Mouse (Mus musculus): ENCODE results near the gene Gpr88. TPM values are rescaled to one million over a fixed set of nuclear protein-coding genes. Genes with fewer than 3 reads are reported as not detected.

Gpr88 gene
- 1.3 TPM for polyA plus RNA-seq (2014; fragmentation: Illumina TruSeq; extraction: RNeasy Lipid Tissue Mini Kit (QIAGEN cat#74804); ENCODE audit: low read depth, low replicate concordance)

DNA sequence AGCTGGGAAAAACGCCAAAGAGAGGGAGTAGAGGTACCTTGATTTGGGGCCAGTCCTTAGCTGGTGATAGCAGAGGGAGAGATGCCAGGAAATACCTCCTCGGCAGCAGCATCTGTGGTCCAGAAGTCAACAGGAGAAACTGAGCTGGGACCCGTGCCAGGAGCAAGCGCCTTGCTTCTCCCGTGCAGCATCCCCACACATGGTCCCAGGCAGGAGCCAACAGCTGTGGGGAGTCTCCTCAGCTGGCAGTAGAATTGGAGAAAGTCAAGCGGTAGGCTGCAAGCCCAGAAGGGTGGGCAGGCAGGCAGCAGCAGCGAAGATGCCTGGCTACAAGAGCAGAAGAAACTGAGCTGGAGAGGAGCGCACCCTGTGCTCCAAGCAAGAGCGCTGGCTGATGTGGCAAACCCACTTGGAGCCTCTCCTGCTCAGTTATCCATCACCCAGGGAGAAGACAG lies at the start of gene Gpr88:
Gene Gpr88 (minus strand): TSS at position 427 of the 455 bp plus-strand sequence.

Other genes with a start within 250 kb of the Gpr88 start
- gene Slc30a7, start 246.1 kb downstream of the Gpr88 start, polyA plus RNA-seq (2014; fragmentation: Illumina TruSeq; extraction: RNeasy Lipid Tissue Mini Kit (QIAGEN cat#74804); ENCODE audit: low read depth, low replicate concordance) = 24.2 TPM
- 14.7 TPM for gene Extl2, start 246.0 kb downstream of the Gpr88 start, polyA plus RNA-seq (2014; fragmentation: Illumina TruSeq; extraction: RNeasy Lipid Tissue Mini Kit (QIAGEN cat#74804); ENCODE audit: low read depth, low replicate concordance)
- gene Vcam1, start 123.8 kb downstream of the Gpr88 start, polyA plus RNA-seq (2014; fragmentation: Illumina TruSeq; extraction: RNeasy Lipid Tissue Mini Kit (QIAGEN cat#74804); ENCODE audit: low read depth, low replicate concordance) = 12.1 TPM
- 6.5 TPM for gene Cdc14a, start 170.5 kb upstream of the Gpr88 start, polyA plus RNA-seq (2014; fragmentation: Illumina TruSeq; extraction: RNeasy Lipid Tissue Mini Kit (QIAGEN cat#74804); ENCODE audit: low read depth, low replicate concordance)